Mouse (Mus musculus): ENCODE measurements around the gene Cfap70. TPM values are rescaled to one million over a fixed set of nuclear protein-coding genes. Genes with fewer than 3 reads are reported as not detected.
A peak's percentile ranks its signal among the peaks of the same experiment; 100 is the strongest.

Gene Cfap70
- polyA plus RNA-seq (2014; fragmentation: Nextera tagmentation; extraction: Ambion mirVana), result 0.21 TPM in 1 of 2 replicates, not detected in the other

GRCm38 (mm10) chr14:20451765-20452331 is at the start of gene Cfap70:
TSS of gene Cfap70 (minus strand) at chr14:20452226.
- Histone ChIP-seq H3K4me2 (peak within 1 kb of the TSS; percentile 76), H3K4me1 (ENCODE audit: control insufficient read depth, insufficient read depth, low read length) (no peaks in the 10 kb centered on the region), H3K9me3 (replicated peaks; ENCODE audit: control insufficient read depth, low read length) (no peaks in the 10 kb centered on the region), H3K9ac (ENCODE audit: low read depth, low read length) (peak within 1 kb of the TSS; percentile 66), H3K36me3 (ENCODE audit: control insufficient read depth, insufficient read depth, low read length) (peaks cover 7% of the 10 kb centered on the region), H3K27ac (ENCODE audit: low read depth, low read length) (no peak within 1 kb of the TSS), H3K27me3 (ENCODE audit: control insufficient read depth, insufficient read depth, low read length) (no peaks in the 10 kb centered on the region), H3K4me3 (ENCODE audit: low read depth, low read length) (peak within 1 kb of the TSS; percentile 41)
- 3% methylated on average over 15 of the region's 15 CpGs for WGBS (ENCODE audit: insufficient replicate concordance)
- no peak for ATAC-seq (replicated peaks; ENCODE audit: insufficient number of reproducible peaks, low FRiP score, low TSS enrichment)

- ATAC-seq (replicated peaks; ENCODE audit: insufficient number of reproducible peaks, low FRiP score, low TSS enrichment), result no peak
- no peaks in the 10 kb centered on the region for H3K4me1 ChIP-seq (ENCODE audit: control insufficient read depth, insufficient read depth, low read length)
- WGBS (ENCODE audit: insufficient replicate concordance), result 92% methylated on average over 3 of the region's 3 CpGs
These were observed 48.0 kb upstream of the Cfap70 start for GRCm38 (mm10) chr14:20499982-20500381.

GRCm38 (mm10) chr14:20496603-20497002 is 44.6 kb upstream of the Cfap70 start, which contains the start of gene Mss51:
TSS of gene Mss51 (minus strand) at chr14:20496901.
- no peaks in the 10 kb centered on the region for H3K27me3 ChIP-seq (ENCODE audit: control insufficient read depth, insufficient read depth, low read length)
- H3K4me1 ChIP-seq (ENCODE audit: control insufficient read depth, insufficient read depth, low read length), result no peaks in the 10 kb centered on the region
- no peak within 1 kb of the TSS for H3K27ac ChIP-seq (ENCODE audit: low read depth, low read length)
- no peak within 1 kb of the TSS for H3K9ac ChIP-seq (ENCODE audit: low read depth, low read length)
- H3K4me2 ChIP-seq, result no peak within 1 kb of the TSS
- no peak within 1 kb of the TSS for H3K4me3 ChIP-seq (ENCODE audit: low read depth, low read length)
- peaks cover 8% of the 10 kb centered on the region for H3K36me3 ChIP-seq (ENCODE audit: control insufficient read depth, insufficient read depth, low read length)
- no peaks in the 10 kb centered on the region for H3K9me3 ChIP-seq (replicated peaks; ENCODE audit: control insufficient read depth, low read length)
- no peak for ATAC-seq (replicated peaks; ENCODE audit: insufficient number of reproducible peaks, low FRiP score, low TSS enrichment)
- WGBS (ENCODE audit: insufficient replicate concordance), result 73% methylated on average over 2 of the region's 2 CpGs

More at GRCm38 (mm10) chr14:20499982-20500381, 48.0 kb upstream of the Cfap70 start:
- Histone ChIP-seq H3K27ac (ENCODE audit: low read depth, low read length) (no peak overlapping the region), H3K9me3 (replicated peaks; ENCODE audit: control insufficient read depth, low read length) (no peaks in the 10 kb centered on the region), H3K9ac (ENCODE audit: low read depth, low read length) (no peak overlapping the region), H3K4me3 (ENCODE audit: low read depth, low read length) (no peak overlapping the region), H3K4me2 (no peak overlapping the region), H3K27me3 (ENCODE audit: control insufficient read depth, insufficient read depth, low read length) (no peaks in the 10 kb centered on the region), H3K36me3 (ENCODE audit: control insufficient read depth, insufficient read depth, low read length) (peaks cover 10% of the 10 kb centered on the region)

- Histone ChIP-seq H3K4me1 (ENCODE audit: control insufficient read depth, insufficient read depth, low read length) (no peaks in the 10 kb centered on the region), H3K27me3 (ENCODE audit: control insufficient read depth, insufficient read depth, low read length) (no peaks in the 10 kb centered on the region), H3K4me3 (ENCODE audit: low read depth, low read length) (no peak overlapping the region), H3K9me3 (replicated peaks; ENCODE audit: control insufficient read depth, low read length) (no peaks in the 10 kb centered on the region), H3K36me3 (ENCODE audit: control insufficient read depth, insufficient read depth, low read length) (peaks cover 7% of the 10 kb centered on the region), H3K27ac (ENCODE audit: low read depth, low read length) (no peak overlapping the region), H3K4me2 (no peak overlapping the region), H3K9ac (ENCODE audit: low read depth, low read length) (no peak overlapping the region)
- no peak for ATAC-seq (replicated peaks; ENCODE audit: insufficient number of reproducible peaks, low FRiP score, low TSS enrichment)
- 95% methylated on average over 5 of the region's 5 CpGs for WGBS (ENCODE audit: insufficient replicate concordance)
These were observed 34.0 kb upstream of the Cfap70 start for GRCm38 (mm10) chr14:20486031-20486430.

GRCm38 (mm10) chr14:20482051-20482751 is 30.2 kb upstream of the Cfap70 start:
- H3K27me3 ChIP-seq (ENCODE audit: control insufficient read depth, insufficient read depth, low read length), result no peaks in the 10 kb centered on the region
- no peak overlapping the region for H3K4me2 ChIP-seq
- H3K36me3 ChIP-seq (ENCODE audit: control insufficient read depth, insufficient read depth, low read length), result peaks cover 7% of the 10 kb centered on the region
- H3K9ac ChIP-seq (ENCODE audit: low read depth, low read length), result no peak overlapping the region
- H3K9me3 ChIP-seq (replicated peaks; ENCODE audit: control insufficient read depth, low read length), result no peaks in the 10 kb centered on the region
- H3K4me3 ChIP-seq (ENCODE audit: low read depth, low read length), result no peak overlapping the region
- peaks cover 13% of the 10 kb centered on the region for H3K4me1 ChIP-seq (ENCODE audit: control insufficient read depth, insufficient read depth, low read length)
- WGBS (ENCODE audit: insufficient replicate concordance), result 84% methylated on average over 7 of the region's 7 CpGs
- H3K27ac ChIP-seq (ENCODE audit: low read depth, low read length), result no peak overlapping the region
- ATAC-seq (replicated peaks; ENCODE audit: insufficient number of reproducible peaks, low FRiP score, low TSS enrichment), result no peak

- H3K36me3 ChIP-seq (ENCODE audit: control insufficient read depth, insufficient read depth, low read length), result peaks cover 7% of the 10 kb centered on the region
- ATAC-seq (replicated peaks; ENCODE audit: insufficient number of reproducible peaks, low FRiP score, low TSS enrichment), result peak; percentile 53; the same call in 1 of the 2 replicates
- WGBS (ENCODE audit: insufficient replicate concordance), result 17% methylated on average over 5 of the region's 5 CpGs
- no peak overlapping the region for H3K4me3 ChIP-seq (ENCODE audit: low read depth, low read length)
- H3K4me1 ChIP-seq (ENCODE audit: control insufficient read depth, insufficient read depth, low read length), result peaks cover 13% of the 10 kb centered on the region
- no peaks in the 10 kb centered on the region for H3K27me3 ChIP-seq (ENCODE audit: control insufficient read depth, insufficient read depth, low read length)
- H3K9me3 ChIP-seq (replicated peaks; ENCODE audit: control insufficient read depth, low read length), result no peaks in the 10 kb centered on the region
- H3K4me2 ChIP-seq, result no peak overlapping the region
- H3K27ac ChIP-seq (ENCODE audit: low read depth, low read length), result no peak overlapping the region
- no peak overlapping the region for H3K9ac ChIP-seq (ENCODE audit: low read depth, low read length)
These were observed 29.2 kb upstream of the Cfap70 start for GRCm38 (mm10) chr14:20481211-20481610.

GRCm38 (mm10) chr14:20480195-20480579 is 28.2 kb upstream of the Cfap70 start:
- no peak for ATAC-seq (replicated peaks; ENCODE audit: insufficient number of reproducible peaks, low FRiP score, low TSS enrichment)
- Histone ChIP-seq H3K36me3 (ENCODE audit: control insufficient read depth, insufficient read depth, low read length) (peaks cover 6% of the 10 kb centered on the region), H3K4me3 (ENCODE audit: low read depth, low read length) (peak overlapping the region; percentile 89), H3K4me1 (ENCODE audit: control insufficient read depth, insufficient read depth, low read length) (peaks cover 13% of the 10 kb centered on the region), H3K9me3 (replicated peaks; ENCODE audit: control insufficient read depth, low read length) (no peaks in the 10 kb centered on the region), H3K4me2 (peak overlapping the region; percentile 83), H3K9ac (ENCODE audit: low read depth, low read length) (peak overlapping the region; percentile 80; the same call in 1 of the 2 replicates), H3K27ac (ENCODE audit: low read depth, low read length) (no peak overlapping the region), H3K27me3 (ENCODE audit: control insufficient read depth, insufficient read depth, low read length) (no peaks in the 10 kb centered on the region)
- whole genome bisulfite sequencing (ENCODE audit: insufficient replicate concordance), result 53% methylated on average over 1 of the region's 1 CpGs

- WGBS (ENCODE audit: insufficient replicate concordance), result under 1% methylated on average over 48 of the region's 48 CpGs
- peak; percentile 81 for ATAC-seq (replicated peaks; ENCODE audit: insufficient number of reproducible peaks, low FRiP score, low TSS enrichment)
- Histone ChIP-seq H3K27ac (ENCODE audit: low read depth, low read length) (peak within 1 kb of the TSS; percentile 64), H3K4me2 (peak within 1 kb of the TSS; percentile 83), H3K9ac (ENCODE audit: low read depth, low read length) (peak within 1 kb of the TSS; percentile 80), H3K9me3 (replicated peaks; ENCODE audit: control insufficient read depth, low read length) (no peaks in the 10 kb centered on the region), H3K36me3 (ENCODE audit: control insufficient read depth, insufficient read depth, low read length) (0 out of 2 replicates have a peak, but pooled peaks cover 2% of the 10 kb centered on the region), H3K4me1 (ENCODE audit: control insufficient read depth, insufficient read depth, low read length) (peaks cover 13% of the 10 kb centered on the region), H3K27me3 (ENCODE audit: control insufficient read depth, insufficient read depth, low read length) (no peaks in the 10 kb centered on the region), H3K4me3 (ENCODE audit: low read depth, low read length) (peak within 1 kb of the TSS; percentile 89)
These were observed 27.5 kb upstream of the Cfap70 start, which contains the start of gene Anxa7 for GRCm38 (mm10) chr14:20479291-20480194. TSS of gene Anxa7 (minus strand) at chr14:20480133.

Measured in heart, embryonic 11.5 days (tissue).